Mouse (Mus musculus) hematopoietic multipotent progenitor cell, adult 10-12 weeks (in vitro differentiated cells): ENCODE data around the gene Yipf6. TPM values are rescaled to one million over a fixed set of nuclear protein-coding genes. Genes with fewer than 3 reads are reported as not detected.

Experiments
- polyA plus RNA-seq: library from polyadenylated mRNA; stranded (reverse); fragments of >175 nt; gene quantifications from 2 replicates; pipeline ENCODE4 v1.2.3, GENCODE M21; 2012; ENCODE audit warnings: low replicate concordance

Yipf6 gene
- polyA plus RNA-seq, result 1.9 and 21.3 TPM in 2 replicates

GRCm38 (mm10) chrX:98936101-98936500, at the start of gene Yipf6:
Gene Yipf6, plus strand, starts transcription at chrX:98936316.

GRCm38 (mm10) chrX:98890406-98891116, 45.6 kb upstream of the Yipf6 start, which contains the start of gene Ophn1:
Gene Ophn1, minus strand, starts transcription at chrX:98891025.

Other genes starting within 250 kb of the Yipf6 start
- 0.34 and 1.2 TPM in 2 replicates for gene Ophn1, start 45.3 kb upstream of the Yipf6 start, polyA plus RNA-seq
- gene Stard8, start 66.9 kb downstream of the Yipf6 start, polyA plus RNA-seq, result 1.1 and 5.9 TPM in 2 replicates
- gene Efnb1, start 199.8 kb downstream of the Yipf6 start, polyA plus RNA-seq, result 16.3 and 18.6 TPM in 2 replicates